ENCODE assay signal across 24 mouse cellular contexts in genomic region chr12:85115678-85116077, GRCm38 (mm10). TPM values are rescaled to one million over a fixed set of nuclear protein-coding genes. Genes with fewer than 3 reads are reported as not detected.
A peak's percentile ranks its signal among the peaks of the same experiment; 100 is the strongest.
DNase-seq lines count a peak whose midpoint lies in the region; ATAC-seq and TF ChIP-seq lines count a peak whose summit lies in the region.
"Had no signal": no experiment of that assay in that cellular context is flagged by ENCODE, and none has a peak within 500 bp of the region (broad histone marks: within the 10 kb centered on the region; RNA-seq: fewer than 3 reads in every experiment).

No protein-coding gene starts in this region.

- no peak for TF ChIP-seq POLR2A in lung, adult 2 months (IDR thresholded peaks at IDR 0.05; ENCODE audit: borderline replicate concordance, extremely low read depth, low read depth, low read length)
- no peak for TF ChIP-seq POLR2A in kidney, adult 2 months (IDR thresholded peaks at IDR 0.05; ENCODE audit: low read depth, low read length)

- TF ChIP-seq CTCF in lung, adult 2 months (IDR thresholded peaks at IDR 0.05; ENCODE audit: insufficient read depth, low read length) = no peak
- no peak for TF ChIP-seq CTCF in kidney, adult 2 months (conservative IDR thresholded peaks at IDR 0.05; ENCODE audit: insufficient read depth, insufficient read length, low read depth, low read length)

- 54% methylated on average over 7 of the region's 7 CpGs for WGBS in lung, adult 2 months
- 48% methylated on average over 7 of the region's 7 CpGs for WGBS in kidney, adult 2 months

- peaks cover 9% of the 10 kb centered on the region for H3K36me3 ChIP-seq in kidney, adult 2 months (ENCODE audit: control insufficient read depth, insufficient read depth, low read length)

- H3K27me3 ChIP-seq in kidney, adult 2 months (replicated peaks; ENCODE audit: control insufficient read depth, insufficient read depth, low read length) = no peaks in the 10 kb centered on the region
- H3K27me3 ChIP-seq: forebrain, embryonic 13.5 days; heart, embryonic 12.5 days; limb, embryonic 15.5 days; megakaryocyte, embryonic 14.5 days; midbrain, embryonic 13.5 days had no signal

- ATAC-seq in erythroid progenitor cell, adult 5-6 weeks (replicated peaks; ENCODE audit: low FRiP score, poor library complexity, severe bottlenecking) = no peak
- ATAC-seq: forebrain, embryonic 13.5 days; hindbrain, postnatal 0 days; intestine, postnatal 0 days; midbrain, embryonic 13.5 days had no signal

- H3K4me1 ChIP-seq in lung, adult 2 months (ENCODE audit: control insufficient read depth, insufficient read depth, low read length) = peaks cover 15% of the 10 kb centered on the region; the same call in 1 of the 2 replicates
- peaks cover 23% of the 10 kb centered on the region; the same call in 1 of the 2 replicates for H3K4me1 ChIP-seq in kidney, adult 2 months (ENCODE audit: control insufficient read depth, insufficient read depth, low read length)

- DNase-seq in 3T3-L1 (ENCODE audit: low read depth, low spot score) (peak; percentile 72), NIH3T3 (ENCODE audit: low read depth) (peak; percentile 91)
- DNase-seq in lung, adult 2 months = peak; percentile 70
- peak; percentile 64 for DNase-seq in lung, postnatal 14 days
- DNase-seq in gastrocnemius, postnatal 4 days (ENCODE audit: low spot score in 2 of 2) = no peak
- no peak for DNase-seq in kidney, adult 2 months
- DNase-seq: cerebellum, adult 11-12 months; cerebellum, postnatal 10 days; gastrocnemius, adult 2 months; heart, adult 18-20 months; heart, postnatal 10 days; left cerebral cortex, postnatal 4 days; retina, postnatal 1 day; thymus, postnatal 14 days had no signal

- no peak overlapping the region for H3K4me3 ChIP-seq in lung, adult 2 months (replicated peaks; ENCODE audit: extremely low read depth, low read depth, low read length)
- no peak overlapping the region for H3K4me3 ChIP-seq in kidney, adult 2 months (ENCODE audit: insufficient read depth, low read depth, low read length)
- H3K4me3 ChIP-seq: embryonic facial prominence, embryonic 10.5 days; forebrain, embryonic 13.5 days; gastrocnemius, adult 2 months; heart, embryonic 12.5 days; limb, embryonic 15.5 days; megakaryocyte, embryonic 14.5 days; midbrain, embryonic 13.5 days had no signal

- H3K27ac ChIP-seq in kidney, adult 2 months (ENCODE audit: insufficient read depth, low read depth, low read length) = no peak overlapping the region
- H3K27ac ChIP-seq: embryonic facial prominence, embryonic 10.5 days; forebrain, embryonic 13.5 days; gastrocnemius, adult 2 months; hindbrain, postnatal 0 days; limb, embryonic 15.5 days; midbrain, embryonic 13.5 days had no signal

RNA-seq across cellular contexts. Expression of gene Dlst, which starts 5.0 kb away (rescaled TPM):
- polyA plus RNA-seq in lung, adult 2 months (2012; rRNA removed) = 62.8 and 88.7 TPM in 2 replicates
- total RNA-seq in erythroid progenitor cell, adult 5-6 weeks (2015; ENCODE audit: low replicate concordance) = 106 and 118 TPM in 2 replicates
- total RNA-seq in erythroid progenitor cell, adult 5-6 weeks (2017; ENCODE audit: low replicate concordance) = 181 and 293 TPM in 2 replicates
- 100 to 1,000 TPM; 248 to 258 TPM for total RNA-seq in gastrocnemius, postnatal 4 days (2021)
- 294 and 312 TPM in 2 replicates for polyA plus RNA-seq in kidney, adult 2 months (2012; rRNA removed)

RNA-seq across cellular contexts. Expression of gene Prox2, which starts 5.1 kb away (rescaled TPM):
- 2.6 and 2.8 TPM in 2 replicates for polyA plus RNA-seq in lung, adult 2 months (2012; rRNA removed)
- 7.5 and 14.1 TPM in 2 replicates for total RNA-seq in erythroid progenitor cell, adult 5-6 weeks (2015; ENCODE audit: low replicate concordance)
- 6.0 and 21.6 TPM in 2 replicates for total RNA-seq in erythroid progenitor cell, adult 5-6 weeks (2017; ENCODE audit: low replicate concordance)
- 1 to 10 TPM; 3.2 to 4.7 TPM for total RNA-seq in gastrocnemius, postnatal 4 days (2021)
- polyA plus RNA-seq in kidney, adult 2 months (2012; rRNA removed) = 2.0 and 2.4 TPM in 2 replicates
- total RNA-seq: monocyte, adult 5-6 weeks had no signal

RNA-seq across cellular contexts. Expression of gene Rps6kl1, which starts 35.4 kb away (rescaled TPM):
- polyA plus RNA-seq in lung, adult 2 months (2012; rRNA removed) = 1.1 and 1.4 TPM in 2 replicates
- total RNA-seq in erythroid progenitor cell, adult 5-6 weeks (2015; ENCODE audit: low replicate concordance) = not detected in 2 replicates
- not detected in 2 replicates for total RNA-seq in erythroid progenitor cell, adult 5-6 weeks (2017; ENCODE audit: low replicate concordance)
- under 1 TPM; 0.47 to 0.49 TPM for total RNA-seq in gastrocnemius, postnatal 4 days (2021)
- polyA plus RNA-seq in kidney, adult 2 months (2012; rRNA removed) = 0.89 and 0.98 TPM in 2 replicates

Comparison
In these comparisons a context has a peak if more than half of its experiments do, and no peak if none do; other contexts are left out.
1. DNase-seq: peak in 3T3-L1 (single experiment), NIH3T3 (single experiment), lung, adult 2 months (single experiment) and lung, postnatal 14 days (single experiment); none in gastrocnemius, postnatal 4 days (0 of 2) and kidney, adult 2 months (single experiment).